Mouse (Mus musculus): ENCODE results near the gene Mvb12b. TPM values are rescaled to one million over a fixed set of nuclear protein-coding genes. Genes with fewer than 3 reads are reported as not detected.

Gene Mvb12b
- total RNA-seq, 1 experiment from 2014 or later = 6.7 TPM

DNA sequence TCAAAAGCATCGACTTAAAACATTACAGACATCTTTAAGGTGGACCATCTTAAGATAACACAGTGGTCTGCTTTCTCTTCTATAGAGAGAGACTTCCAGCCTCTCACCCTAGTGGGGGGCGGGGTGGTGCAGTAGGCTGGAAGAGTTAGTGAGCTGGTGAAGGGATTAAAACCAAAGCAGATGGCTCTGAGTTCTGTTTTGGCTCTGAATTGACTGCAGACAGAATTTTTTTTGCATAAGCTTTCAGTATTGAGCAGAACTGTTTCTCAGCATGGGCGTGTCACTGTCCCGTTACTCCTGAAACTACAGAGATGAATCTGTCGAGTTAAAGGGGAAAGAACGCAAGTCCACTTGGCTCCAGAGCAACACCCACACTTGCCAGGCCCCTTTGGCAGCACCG is 4.6 kb upstream of the Mvb12b start:
- ATAC-seq (replicated peaks; ENCODE audit: insufficient number of reproducible peaks, low FRiP score, low TSS enrichment, poor library complexity, severe bottlenecking) = no peak

DNA sequence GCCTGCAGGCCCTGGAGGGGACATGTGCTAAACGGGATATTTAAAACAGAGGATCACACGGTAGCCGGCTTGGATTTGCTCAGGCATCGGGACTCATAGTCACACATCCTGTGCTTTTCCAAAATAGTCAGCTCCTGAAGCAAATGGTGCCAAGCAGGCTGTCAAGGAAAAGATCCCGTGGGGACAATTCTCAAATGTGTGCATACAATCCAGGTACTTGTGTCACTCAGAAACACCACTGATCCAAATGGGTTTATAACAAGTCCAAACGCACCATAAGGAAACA is 297 bp upstream of the Mvb12b start:
- no peak for ATAC-seq (replicated peaks; ENCODE audit: insufficient number of reproducible peaks, low FRiP score, low TSS enrichment, poor library complexity, severe bottlenecking)

DNA sequence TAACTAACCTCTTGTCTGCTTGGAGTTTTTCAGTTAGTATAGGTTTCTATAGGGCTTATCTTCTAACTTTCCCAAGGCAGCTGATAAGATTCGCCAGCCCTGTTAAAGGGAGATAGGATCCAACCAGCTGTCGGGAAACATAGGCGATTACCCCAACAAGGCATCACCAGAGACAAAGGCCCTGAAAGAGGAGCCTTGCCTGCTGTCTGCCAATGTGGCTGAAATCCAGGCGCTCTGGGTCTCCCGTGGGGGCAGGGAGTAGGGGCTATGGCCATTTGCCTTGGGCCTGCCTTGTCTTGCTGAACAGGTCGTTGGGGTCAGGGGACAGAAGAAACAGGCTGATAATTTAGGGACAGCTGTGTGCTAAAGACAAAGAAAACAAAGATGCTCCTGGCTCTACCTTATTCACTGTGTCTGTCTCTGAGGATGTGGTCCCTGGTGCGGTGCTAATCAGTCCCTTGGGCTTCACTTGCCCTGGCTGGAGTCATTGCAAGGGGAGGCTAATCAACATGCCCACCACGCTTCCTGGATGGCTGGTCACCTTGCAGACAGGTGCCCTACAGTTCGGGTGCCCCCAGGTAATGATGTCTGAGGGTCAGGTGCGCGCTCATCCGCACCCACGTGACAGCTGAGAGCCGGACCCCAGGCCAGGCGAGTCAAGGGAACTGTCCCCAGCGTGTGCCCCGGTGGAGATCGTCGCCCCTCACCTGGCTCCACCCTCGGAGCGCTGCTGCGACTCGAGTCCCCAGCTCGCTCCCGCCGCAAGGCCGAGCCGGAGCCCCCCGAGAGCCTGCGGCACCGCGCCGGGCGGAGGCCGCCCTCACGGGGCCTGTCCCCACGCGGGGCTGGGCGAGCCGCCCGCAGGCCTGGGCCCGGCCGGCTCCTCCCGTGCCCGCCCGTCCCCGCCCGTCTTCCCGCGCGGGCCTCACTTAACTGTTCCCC is 1.1 kb downstream of the Mvb12b start:
- ATAC-seq (replicated peaks; ENCODE audit: insufficient number of reproducible peaks, low FRiP score, low TSS enrichment, poor library complexity, severe bottlenecking) = peak; percentile 26; the same call in 1 of the 2 replicates

DNA sequence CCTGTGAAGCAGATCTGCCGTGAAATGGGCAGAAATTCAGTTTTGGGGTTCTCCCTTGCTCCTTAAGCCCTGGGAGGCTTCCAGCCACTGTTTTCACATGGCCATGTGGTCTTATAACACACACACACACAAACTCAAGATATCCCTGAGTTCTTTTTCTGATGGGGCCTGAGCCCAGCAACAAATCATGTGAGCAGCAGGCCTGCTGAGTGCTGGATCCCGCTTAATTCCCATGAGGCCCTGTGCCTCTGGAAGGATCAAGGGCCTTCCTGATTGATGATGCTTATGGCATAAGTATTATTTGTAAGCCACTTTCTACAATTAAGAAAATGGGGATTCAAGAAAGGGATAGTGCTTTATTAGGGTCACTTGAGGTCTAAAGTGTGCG is 2.5 kb downstream of the Mvb12b start:
- no peak for ATAC-seq (replicated peaks; ENCODE audit: insufficient number of reproducible peaks, low FRiP score, low TSS enrichment, poor library complexity, severe bottlenecking)

DNA sequence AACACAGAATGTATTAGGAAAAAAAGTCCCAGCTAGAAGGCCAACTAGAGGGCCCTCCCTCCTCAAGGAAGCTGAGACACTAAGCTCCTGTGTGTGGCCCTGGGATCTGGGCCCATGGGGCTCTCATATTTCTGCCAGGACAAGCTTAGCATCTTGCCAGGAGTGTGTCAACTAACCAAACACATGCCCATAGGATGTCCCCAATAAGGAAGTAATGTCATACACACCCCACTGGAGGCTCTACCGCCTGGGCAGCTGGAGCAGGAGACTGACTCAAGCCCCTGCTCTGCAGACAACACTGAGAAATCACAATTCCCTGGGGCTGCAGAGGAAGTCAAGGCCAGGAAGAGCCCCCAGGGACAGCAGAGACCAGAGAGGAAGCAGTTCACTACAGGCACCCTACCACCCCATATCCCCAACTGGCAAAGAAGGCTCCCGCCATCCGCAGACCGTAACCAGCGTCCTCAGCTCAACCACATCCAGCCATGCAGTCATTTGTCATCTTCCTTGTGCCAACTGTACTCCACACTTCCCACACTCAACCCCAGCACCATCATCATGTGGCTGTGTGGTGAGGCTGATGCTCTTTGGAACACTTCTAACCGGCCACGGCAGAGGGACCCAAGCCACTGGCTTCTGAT is 3.0 kb downstream of the Mvb12b start:
- ATAC-seq (replicated peaks; ENCODE audit: insufficient number of reproducible peaks, low FRiP score, low TSS enrichment, poor library complexity, severe bottlenecking) = 0 out of 2 replicates have a peak, but pooled peaks have one; percentile 25

DNA sequence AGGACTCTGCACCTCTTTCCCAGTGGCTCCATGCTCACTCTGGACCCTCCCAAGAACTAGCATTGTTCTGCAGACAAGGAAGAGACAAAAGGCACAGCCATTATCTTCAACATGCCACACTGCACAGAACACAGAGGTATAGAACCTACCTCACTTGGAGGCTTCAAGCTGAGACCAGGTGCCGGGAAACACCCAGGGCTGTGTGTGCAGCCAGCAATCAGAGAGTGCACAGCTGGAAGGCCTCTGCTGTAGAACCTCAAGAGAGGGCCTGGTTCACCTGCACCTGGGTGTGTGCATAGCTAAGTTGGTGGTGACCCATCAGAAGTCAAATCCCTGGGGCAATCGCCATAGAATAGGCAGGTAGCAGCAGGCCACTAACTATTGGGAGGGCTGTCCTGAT is 8.5 kb downstream of the Mvb12b start:
- no peak for ATAC-seq (replicated peaks; ENCODE audit: insufficient number of reproducible peaks, low FRiP score, low TSS enrichment, poor library complexity, severe bottlenecking)

DNA sequence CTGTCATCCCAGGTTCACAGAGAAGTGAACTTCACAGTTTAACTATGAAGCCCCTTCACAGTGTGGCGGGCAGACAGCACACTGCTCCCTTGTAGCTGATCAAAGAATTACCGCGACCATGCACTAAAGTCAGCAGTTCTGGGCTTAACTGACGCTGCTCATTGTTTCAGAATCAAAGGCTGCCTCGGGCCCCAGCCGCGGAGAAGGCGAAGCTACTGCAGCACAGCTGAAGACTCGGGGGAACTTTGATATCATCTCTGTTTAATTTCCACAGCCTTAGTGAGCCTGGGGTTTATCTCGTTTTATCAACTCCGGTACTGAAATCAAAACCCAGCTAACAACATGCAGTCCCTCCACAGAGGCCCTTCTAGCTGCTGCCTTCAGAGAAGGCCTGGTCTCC is 9.3 kb downstream of the Mvb12b start:
- ATAC-seq (replicated peaks; ENCODE audit: insufficient number of reproducible peaks, low FRiP score, low TSS enrichment, poor library complexity, severe bottlenecking) = no peak

DNA sequence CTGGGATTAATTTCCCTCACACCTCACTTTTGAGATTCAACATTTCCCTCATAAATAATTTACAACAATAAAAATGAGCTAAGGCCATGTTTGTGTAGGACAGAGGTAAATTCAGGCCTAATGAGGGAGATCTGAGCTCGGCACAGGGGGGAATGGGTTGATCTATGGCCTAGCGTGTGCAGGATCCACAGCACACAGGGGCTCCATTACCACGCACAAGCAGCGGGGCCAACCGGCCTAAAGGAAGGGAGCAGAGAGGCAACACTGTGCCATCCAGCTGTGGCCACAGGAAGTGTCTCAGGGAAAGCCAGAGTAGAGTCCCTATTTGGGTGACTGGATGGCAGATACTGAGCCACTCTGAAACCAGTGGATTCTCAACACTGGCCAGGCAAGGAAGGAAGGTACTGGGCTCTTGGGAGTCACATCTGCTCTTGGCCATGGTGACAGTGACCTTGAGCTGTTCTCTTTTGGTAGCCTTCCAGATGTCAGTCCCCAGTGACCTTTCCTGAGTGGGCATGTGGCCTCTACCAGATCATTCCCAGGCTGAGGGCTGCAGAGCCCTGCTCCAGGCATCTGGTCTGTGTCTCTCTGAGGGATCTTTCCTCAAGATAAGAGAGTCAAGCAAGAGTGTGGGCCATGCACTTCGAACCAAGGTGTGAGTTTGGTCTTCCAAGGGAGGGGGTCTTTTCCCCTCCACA is 9.9 kb downstream of the Mvb12b start:
- no peak for ATAC-seq (replicated peaks; ENCODE audit: insufficient number of reproducible peaks, low FRiP score, low TSS enrichment, poor library complexity, severe bottlenecking)

DNA sequence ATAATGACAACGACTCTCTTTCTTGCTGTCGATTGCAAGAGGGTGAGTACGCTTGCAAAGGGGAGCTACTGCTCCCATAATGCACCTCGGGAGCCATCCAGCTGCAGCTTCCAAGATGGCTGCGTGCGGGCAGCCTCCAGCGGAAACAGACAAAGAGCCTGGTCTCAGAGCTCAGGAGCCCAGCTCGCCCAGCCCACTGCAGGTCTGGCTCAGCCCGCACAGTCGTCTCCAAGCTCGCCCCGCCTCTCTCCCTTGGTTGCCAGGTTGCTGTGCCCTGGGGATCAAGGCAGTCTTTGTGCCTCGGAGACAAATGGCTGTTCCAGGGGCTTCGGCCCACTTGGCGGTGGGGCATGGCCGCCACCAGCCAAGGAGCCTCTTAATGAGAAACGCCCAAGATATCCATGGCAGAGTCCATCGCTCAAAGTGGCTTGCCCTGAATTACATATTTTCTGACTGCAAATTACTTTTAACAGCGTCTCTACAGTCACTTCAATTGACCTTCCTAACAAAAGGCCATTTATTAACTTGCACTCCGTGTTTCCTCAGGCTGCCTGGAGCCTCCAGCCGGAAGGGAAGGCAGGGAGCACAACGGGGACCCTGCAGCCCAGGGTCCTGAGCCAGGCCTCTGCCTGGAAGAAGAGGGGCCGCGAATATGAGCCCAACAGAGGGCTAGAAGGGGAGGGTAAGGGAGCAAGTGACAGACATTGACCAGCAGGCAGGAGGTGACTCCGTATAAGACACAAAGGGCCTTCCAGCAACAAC is 11.0 kb downstream of the Mvb12b start:
- ATAC-seq (replicated peaks; ENCODE audit: insufficient number of reproducible peaks, low FRiP score, low TSS enrichment, poor library complexity, severe bottlenecking) = no peak

DNA sequence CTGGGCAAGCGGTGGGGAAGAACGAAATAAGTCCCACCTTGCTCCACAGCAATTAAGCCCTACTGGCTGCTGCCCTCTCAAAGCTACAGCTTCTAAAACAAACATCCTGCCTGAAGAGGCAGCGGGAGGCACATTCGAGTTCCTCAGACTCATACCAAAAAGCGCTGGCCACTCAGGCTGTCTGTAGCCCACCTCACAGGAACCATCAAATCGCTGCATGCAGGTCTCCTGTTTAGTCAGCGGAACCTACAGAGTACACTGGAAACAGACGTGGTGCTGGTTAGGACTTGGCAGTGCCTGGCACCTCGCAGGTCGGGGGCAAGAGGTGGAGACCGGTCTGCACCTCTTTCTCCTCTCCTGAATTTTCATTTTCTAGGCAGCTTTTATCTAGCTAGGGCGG is 12.2 kb downstream of the Mvb12b start:
- ATAC-seq (replicated peaks; ENCODE audit: insufficient number of reproducible peaks, low FRiP score, low TSS enrichment, poor library complexity, severe bottlenecking) = no peak

DNA sequence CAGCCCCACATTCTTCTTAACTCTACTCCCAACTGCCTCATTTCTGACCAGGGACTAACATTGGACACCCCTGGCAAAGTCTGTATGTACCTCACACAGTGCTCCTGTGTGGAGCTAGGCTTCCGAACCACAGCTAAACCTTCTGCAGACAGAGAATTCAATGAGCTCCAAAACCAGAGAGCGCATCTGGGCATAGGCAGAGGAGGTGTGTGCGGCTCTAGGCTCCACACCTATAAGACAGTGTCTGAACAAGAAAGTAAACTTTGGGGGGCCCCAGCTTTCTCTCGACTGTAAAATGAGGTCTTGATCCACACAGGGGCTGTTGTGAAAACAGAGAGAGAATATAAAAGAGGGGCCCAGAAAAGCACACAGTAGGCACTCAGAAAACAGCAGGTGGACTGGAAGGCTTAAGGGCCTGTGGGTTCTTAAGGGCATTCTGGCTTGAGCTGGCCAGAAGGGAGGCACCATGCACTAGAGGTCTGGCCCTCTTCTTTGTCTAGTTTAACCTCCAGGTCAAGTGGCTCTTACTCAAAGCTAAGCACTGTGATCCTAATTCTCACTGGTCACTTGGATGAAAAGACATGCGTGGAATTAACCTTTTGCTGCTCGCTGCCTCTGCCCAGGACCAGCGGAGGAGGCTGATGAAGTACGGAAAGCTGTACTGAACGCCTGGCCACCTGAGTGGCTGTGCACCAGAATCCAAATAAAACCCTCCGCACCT is 12.7 kb downstream of the Mvb12b start:
- no peak for ATAC-seq (replicated peaks; ENCODE audit: insufficient number of reproducible peaks, low FRiP score, low TSS enrichment, poor library complexity, severe bottlenecking)

DNA sequence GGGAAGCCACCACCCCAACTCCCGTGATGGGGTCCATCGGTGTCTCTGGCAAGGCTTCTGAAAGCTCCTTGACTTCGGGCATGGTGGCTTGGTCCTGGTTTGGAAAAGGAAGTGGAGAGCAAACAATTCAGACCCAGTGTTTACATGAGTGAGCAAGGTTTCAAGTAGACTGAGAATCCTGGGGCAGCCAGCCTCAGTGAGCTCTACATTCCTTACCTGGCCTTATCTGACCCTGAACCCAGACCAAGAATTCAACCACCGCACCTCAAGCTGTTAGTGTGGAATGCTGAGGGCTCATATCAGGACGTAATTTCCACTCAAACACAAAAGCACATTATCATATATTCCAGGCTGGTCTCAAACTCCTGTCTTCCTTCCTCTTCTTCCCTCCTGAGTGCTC is 13.4 kb downstream of the Mvb12b start:
- no peak for ATAC-seq (replicated peaks; ENCODE audit: insufficient number of reproducible peaks, low FRiP score, low TSS enrichment, poor library complexity, severe bottlenecking)

DNA sequence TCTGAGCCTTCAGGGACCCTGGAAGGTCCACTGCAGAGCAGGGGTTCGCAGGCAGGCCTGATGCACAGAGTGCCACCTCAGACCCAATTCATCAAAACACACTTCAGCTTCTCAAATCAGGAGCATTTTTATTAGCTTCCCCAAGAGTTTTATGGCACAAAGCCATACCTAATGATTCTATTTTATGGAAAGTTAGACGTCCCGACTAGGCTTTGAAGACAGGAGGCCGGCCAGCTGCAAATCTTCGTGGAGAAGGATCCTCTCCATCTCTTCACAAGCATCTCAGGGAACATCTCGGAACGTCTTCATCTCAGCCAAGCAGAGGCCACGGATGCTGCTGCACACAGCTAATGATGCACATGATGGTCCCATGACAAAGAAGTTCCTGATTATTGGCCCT is 14.2 kb downstream of the Mvb12b start:
- no peak for ATAC-seq (replicated peaks; ENCODE audit: insufficient number of reproducible peaks, low FRiP score, low TSS enrichment, poor library complexity, severe bottlenecking)

DNA sequence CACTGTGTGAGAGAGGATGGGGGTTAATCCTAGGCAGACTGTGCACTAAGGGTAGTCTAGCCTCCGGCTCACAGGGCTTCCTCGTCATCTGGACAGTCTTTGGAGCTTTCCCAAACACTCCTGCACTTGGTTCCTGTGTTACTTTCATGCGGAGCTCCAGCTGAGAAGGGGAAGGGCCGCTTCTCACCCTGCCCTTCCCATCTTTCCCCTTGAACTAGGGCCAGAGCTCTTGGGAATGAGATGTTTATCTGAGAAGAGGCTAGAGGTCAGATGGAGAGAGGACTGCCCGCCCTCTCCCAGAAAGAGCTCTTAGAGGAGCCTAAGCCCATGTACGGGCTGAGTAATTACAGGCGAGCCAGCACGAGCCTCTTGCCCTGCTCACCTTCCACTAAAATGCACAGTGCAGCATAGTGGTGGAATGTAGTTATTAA is 14.9 kb downstream of the Mvb12b start:
- ATAC-seq (replicated peaks; ENCODE audit: insufficient number of reproducible peaks, low FRiP score, low TSS enrichment, poor library complexity, severe bottlenecking) = no peak

DNA sequence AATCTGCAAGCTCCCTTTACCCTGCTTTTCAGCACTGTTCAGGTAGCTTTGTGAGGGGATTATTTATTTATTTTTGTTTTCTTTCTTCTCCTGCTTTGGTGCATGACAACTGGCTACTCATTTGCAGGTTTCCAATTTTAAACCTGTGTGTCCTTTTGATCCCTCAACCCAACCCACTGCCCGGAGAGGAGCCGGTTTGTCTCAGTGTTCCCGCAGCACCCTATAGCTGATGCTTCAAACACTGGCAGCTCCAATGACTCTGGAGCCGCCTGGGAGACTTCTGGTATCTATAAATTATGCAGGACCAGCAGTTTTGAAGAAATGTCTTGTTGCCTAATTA is 16.6 kb downstream of the Mvb12b start:
- ATAC-seq (replicated peaks; ENCODE audit: insufficient number of reproducible peaks, low FRiP score, low TSS enrichment, poor library complexity, severe bottlenecking) = no peak

DNA sequence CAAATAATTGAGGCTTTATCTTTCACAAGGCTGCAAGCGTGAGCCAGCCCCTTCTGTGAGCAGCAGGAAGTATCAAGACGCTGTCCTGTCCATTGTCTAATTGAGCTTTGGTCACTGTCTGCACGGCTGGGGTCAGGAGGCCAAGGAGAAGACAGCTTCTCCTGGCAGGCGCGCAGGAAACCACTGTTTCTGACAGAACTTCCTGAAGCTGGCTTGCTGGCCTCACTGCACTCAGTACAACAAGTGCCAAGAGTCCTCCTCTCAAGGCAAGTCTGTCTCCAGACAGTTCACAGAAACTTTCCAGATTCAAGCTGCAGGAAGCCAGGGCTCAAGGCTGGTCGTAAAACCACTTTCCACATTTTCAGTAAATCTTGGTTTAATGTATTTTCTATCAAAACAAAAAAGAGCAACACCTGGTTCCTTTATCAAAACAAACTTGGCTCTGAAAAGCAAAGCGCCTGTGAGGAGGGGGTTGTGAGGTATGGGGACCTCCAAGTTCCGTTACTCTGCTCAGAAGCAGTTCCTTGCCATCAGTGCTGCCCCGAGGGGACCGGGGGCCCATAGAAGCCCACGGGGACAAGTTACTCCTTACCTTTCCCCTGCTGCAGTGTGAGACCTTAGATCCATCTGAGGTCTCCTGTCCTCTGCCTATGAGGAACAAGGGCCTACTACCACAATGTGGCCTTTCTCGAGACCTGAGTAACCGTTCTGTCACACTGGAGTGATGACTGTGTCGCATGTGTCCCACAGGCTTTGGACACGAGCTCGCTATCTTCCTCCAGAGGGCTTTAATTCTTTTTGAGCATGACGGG is 17.2 kb downstream of the Mvb12b start:
- no peak for ATAC-seq (replicated peaks; ENCODE audit: insufficient number of reproducible peaks, low FRiP score, low TSS enrichment, poor library complexity, severe bottlenecking)

DNA sequence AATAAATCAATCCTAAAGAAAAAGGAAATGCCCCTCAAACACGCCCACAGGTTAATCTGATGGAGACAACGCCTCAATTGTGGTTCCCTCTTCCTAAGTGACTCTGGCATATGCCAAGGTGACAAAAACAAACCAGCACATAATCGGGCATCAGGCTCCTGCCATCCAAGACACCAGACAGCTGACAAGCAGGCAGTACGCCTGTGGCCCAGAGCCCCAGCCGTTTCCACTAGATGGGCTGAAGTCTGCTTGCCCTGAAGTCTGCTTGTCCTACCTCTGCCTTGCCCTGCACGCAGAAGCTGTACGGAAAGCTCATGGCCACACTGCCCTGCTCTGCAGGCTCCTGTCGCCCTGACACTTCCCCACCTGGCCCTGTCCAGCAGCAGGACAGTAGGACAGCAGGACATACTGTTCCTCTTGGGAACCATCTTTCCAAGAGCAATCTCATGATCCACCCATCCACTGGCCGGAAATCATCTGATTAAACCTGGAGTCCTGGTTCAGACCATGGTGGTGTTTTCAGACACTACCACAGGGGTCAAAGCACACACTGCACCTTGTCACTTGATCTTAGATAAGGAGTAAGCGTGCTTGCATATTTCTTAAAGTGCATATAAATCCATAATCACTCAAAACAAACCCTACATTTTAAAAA is 17.9 kb downstream of the Mvb12b start:
- ATAC-seq (replicated peaks; ENCODE audit: insufficient number of reproducible peaks, low FRiP score, low TSS enrichment, poor library complexity, severe bottlenecking) = no peak

Measured in monocyte, adult 5-6 weeks (primary cell).